Mouse (Mus musculus): ENCODE data around the gene Pigv. TPM values are rescaled to one million over a fixed set of nuclear protein-coding genes. Genes with fewer than 3 reads are reported as not detected.

Pigv gene
- 6.2 and 7.7 TPM in 2 replicates for polyA plus RNA-seq (2021; fragmentation: Nextera tagmentation)
- long read RNA-seq, experiment 1, transcript Pigv-202 (3 exons, 990 nt) = major isoform, 5 of 15 reads
- long read RNA-seq, experiment 1, transcript Pigv-201 (4 exons, 3,979 nt) = major isoform, 5 of 15 reads
- long read RNA-seq, experiment 1, partial matches to known transcripts = 0 of 15 reads
- long read RNA-seq, experiment 1, other reads (novel, unspliced or antisense) = 5 of 15 reads
- long read RNA-seq, experiment 2, transcript Pigv-201 (4 exons, 3,979 nt) = minor isoform, 11 of 44 reads
- long read RNA-seq, experiment 2, transcript Pigv-202 (3 exons, 990 nt) = major isoform, 15 of 44 reads
- long read RNA-seq, experiment 2, partial matches to known transcripts = 3 of 44 reads
- long read RNA-seq, experiment 2, other reads (novel, unspliced or antisense) = 15 of 44 reads

GRCm38 (mm10) chr4:133671881-133672844 is at the start of gene Pigv:
Pigv (minus strand) TSS chr4:133672647.

DNA sequence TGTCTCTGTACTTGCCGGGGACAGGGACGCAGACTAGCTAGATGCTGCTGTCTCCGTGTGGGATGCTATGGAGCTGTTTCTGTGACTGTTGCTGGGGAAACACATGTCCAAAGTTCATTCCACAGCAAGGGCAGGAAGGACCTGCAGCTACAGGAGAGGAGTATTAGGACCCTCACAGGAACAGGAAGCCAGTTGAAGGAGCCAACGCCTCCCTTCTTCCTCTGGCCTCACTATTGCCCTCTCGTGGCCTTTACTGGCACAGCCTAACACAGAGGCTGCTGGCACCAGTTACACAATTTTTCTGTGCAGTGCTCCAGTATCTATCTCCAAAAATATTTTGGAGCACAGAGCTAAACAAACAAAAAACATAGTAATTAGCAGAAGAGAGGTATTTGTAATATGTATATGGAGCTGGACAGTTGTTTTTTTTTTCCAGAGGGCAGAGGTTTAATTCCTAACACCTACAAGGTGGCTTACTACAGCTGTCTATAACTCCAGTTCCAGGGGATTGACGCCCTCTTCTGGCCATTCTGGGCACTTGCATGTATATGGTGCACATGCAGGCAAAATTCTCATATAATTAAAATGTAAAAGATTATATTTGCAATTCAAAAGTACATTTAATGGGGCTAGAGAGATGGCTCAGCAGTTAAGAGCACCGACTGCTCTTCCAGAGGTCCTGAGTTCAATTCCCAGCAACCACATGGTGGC is 22.3 kb downstream of the Pigv start, which contains the start of gene Zdhhc18:
TSS of gene Zdhhc18 (minus strand) at position 166 of the 711 bp plus-strand sequence.

Small RNAs within 50 kb of the gene (microRNA-seq; reads per million reads assigned to microRNA genes)
- gene Mir7227 = not detected

Other genes with a start within 250 kb of the Pigv start
- 0.15 and 0.21 TPM in 2 replicates for gene Tent5b, start 192.5 kb downstream of the Pigv start, polyA plus RNA-seq (2021; fragmentation: Nextera tagmentation)
- 23.5 and 24.8 TPM in 2 replicates for gene Trnp1, start 174.1 kb downstream of the Pigv start, polyA plus RNA-seq (2021; fragmentation: Nextera tagmentation)
- 0.34 and 0.72 TPM in 2 replicates for gene Kdf1, start 153.7 kb downstream of the Pigv start, polyA plus RNA-seq (2021; fragmentation: Nextera tagmentation)
- gene Nudc, start 126.7 kb downstream of the Pigv start, polyA plus RNA-seq (2021; fragmentation: Nextera tagmentation) = 195 and 196 TPM in 2 replicates
- 0.13 TPM in 1 of 2 replicates, not detected in the other for gene Nr0b2, start 119.3 kb downstream of the Pigv start, polyA plus RNA-seq (2021; fragmentation: Nextera tagmentation)
- gene Gpatch3, start 97.9 kb downstream of the Pigv start, polyA plus RNA-seq (2021; fragmentation: Nextera tagmentation) = 3.6 and 4.2 TPM in 2 replicates
- gene Gpn2, start 88.3 kb downstream of the Pigv start, polyA plus RNA-seq (2021; fragmentation: Nextera tagmentation) = 13.7 and 15.9 TPM in 2 replicates
- gene Sfn, start 70.5 kb downstream of the Pigv start, polyA plus RNA-seq (2021; fragmentation: Nextera tagmentation) = 0.16 and 0.20 TPM in 2 replicates
- 2.3 and 4.0 TPM in 2 replicates for gene Zdhhc18, start 22.5 kb downstream of the Pigv start, polyA plus RNA-seq (2021; fragmentation: Nextera tagmentation)
- gene Arid1a, start 84.1 kb upstream of the Pigv start, polyA plus RNA-seq (2021; fragmentation: Nextera tagmentation) = 7.8 and 9.0 TPM in 2 replicates
- gene Rps6ka1, start 215.2 kb upstream of the Pigv start, polyA plus RNA-seq (2021; fragmentation: Nextera tagmentation) = 7.2 and 8.3 TPM in 2 replicates